Mouse (Mus musculus): ENCODE measurements around the gene Cers1.

Gene Cers1

GRCm38 (mm10) chr8:70352000-70352384, 36.4 kb downstream of the Cers1 start:
- in situ Hi-C loops (cut with MboI), result no loop called here

GRCm38 (mm10) chr8:70352657-70353151, 37.1 kb downstream of the Cers1 start:
- in situ Hi-C loops (cut with MboI), result no loop called here

- in situ Hi-C loops (cut with MboI), result no loop called here
Measured at GRCm38 (mm10) chr8:70353194-70353817, 37.7 kb downstream of the Cers1 start, which contains the start of gene Upf1. Gene Upf1, minus strand, starts transcription at chr8:70353278.

GRCm38 (mm10) chr8:70354004-70354403, 38.4 kb downstream of the Cers1 start:
- in situ Hi-C loops (cut with MboI), result no loop called here

- in situ Hi-C loops (cut with MboI), result no loop called here
Measured at GRCm38 (mm10) chr8:70356111-70356510, 40.5 kb downstream of the Cers1 start.

GRCm38 (mm10) chr8:70359411-70359810, 43.8 kb downstream of the Cers1 start:
- in situ Hi-C loops (cut with MboI), result no loop called here

- in situ Hi-C loops (cut with MboI), result no loop called here
Measured at GRCm38 (mm10) chr8:70360769-70361168, 45.2 kb downstream of the Cers1 start.

GRCm38 (mm10) chr8:70361484-70362032, 46.0 kb downstream of the Cers1 start:
- in situ Hi-C loops (cut with MboI), result no loop called here

GRCm38 (mm10) chr8:70364066-70364465, 48.5 kb downstream of the Cers1 start:
- in situ Hi-C loops (cut with MboI), result no loop called here

GRCm38 (mm10) chr8:70366588-70366987, 51.0 kb downstream of the Cers1 start:
- in situ Hi-C loops (cut with MboI), result no loop called here

GRCm38 (mm10) chr8:70370476-70370875, 54.9 kb downstream of the Cers1 start:
- in situ Hi-C loops (cut with MboI), result no loop called here

GRCm38 (mm10) chr8:70371951-70372350, 56.4 kb downstream of the Cers1 start:
- in situ Hi-C loops (cut with MboI), result no loop called here

- in situ Hi-C loops (cut with MboI), result no loop called here
Measured at GRCm38 (mm10) chr8:70373397-70374317, 58.1 kb downstream of the Cers1 start, which contains the start of gene Comp. Gene Comp, plus strand, starts transcription at chr8:70373558.

- in situ Hi-C loops (cut with MboI), result no loop called here
Measured at GRCm38 (mm10) chr8:70374318-70374927, 58.8 kb downstream of the Cers1 start.

GRCm38 (mm10) chr8:70375212-70375859, 59.8 kb downstream of the Cers1 start:
- in situ Hi-C loops (cut with MboI), result loop anchor here (5.0 kb wide), 1 partner anchor 132 kb away; the partner anchor contains the start of gene Rex1bd

- in situ Hi-C loops (cut with MboI), result loop anchor here (5.0 kb wide), 1 partner anchor 131 kb away; the partner anchor contains the start of gene Rex1bd
Measured at GRCm38 (mm10) chr8:70376275-70376741, 60.7 kb downstream of the Cers1 start.

- in situ Hi-C loops (cut with MboI), result loop anchor here (5.0 kb wide), 1 partner anchor 130 kb away; the partner anchor contains the start of gene Rex1bd
Measured at GRCm38 (mm10) chr8:70377049-70377448, 61.5 kb downstream of the Cers1 start.

- in situ Hi-C loops (cut with MboI), result no loop called here
Measured at GRCm38 (mm10) chr8:70380069-70380468, 64.5 kb downstream of the Cers1 start.

All from mature B cell (primary cell).